Mouse (Mus musculus) thymus, adult 2 months (tissue): ENCODE data around the gene Plaa.

Source experiments
- CTCF ChIP-seq: fragments of 200-500 bp; IDR thresholded peaks from 2 replicates; pipeline ENCODE4 v1.5.1; 2012; ENCODE audit warnings: mild to moderate bottlenecking, control low read depth, low read length, moderate library complexity, borderline replicate concordance; ENCODE audit not compliant: control insufficient read depth, poor library complexity, insufficient read depth; ENCODE audit errors: extremely low read depth
- POLR2A ChIP-seq: fragments of 200-500 bp; IDR thresholded peaks from 2 replicates; pipeline ENCODE4 v1.6.1; 2012; ENCODE audit warnings: mild to moderate bottlenecking, low read length, control low read depth, moderate library complexity; ENCODE audit not compliant: control insufficient read depth, poor library complexity, insufficient read depth; ENCODE audit errors: extremely low read depth

DNA sequence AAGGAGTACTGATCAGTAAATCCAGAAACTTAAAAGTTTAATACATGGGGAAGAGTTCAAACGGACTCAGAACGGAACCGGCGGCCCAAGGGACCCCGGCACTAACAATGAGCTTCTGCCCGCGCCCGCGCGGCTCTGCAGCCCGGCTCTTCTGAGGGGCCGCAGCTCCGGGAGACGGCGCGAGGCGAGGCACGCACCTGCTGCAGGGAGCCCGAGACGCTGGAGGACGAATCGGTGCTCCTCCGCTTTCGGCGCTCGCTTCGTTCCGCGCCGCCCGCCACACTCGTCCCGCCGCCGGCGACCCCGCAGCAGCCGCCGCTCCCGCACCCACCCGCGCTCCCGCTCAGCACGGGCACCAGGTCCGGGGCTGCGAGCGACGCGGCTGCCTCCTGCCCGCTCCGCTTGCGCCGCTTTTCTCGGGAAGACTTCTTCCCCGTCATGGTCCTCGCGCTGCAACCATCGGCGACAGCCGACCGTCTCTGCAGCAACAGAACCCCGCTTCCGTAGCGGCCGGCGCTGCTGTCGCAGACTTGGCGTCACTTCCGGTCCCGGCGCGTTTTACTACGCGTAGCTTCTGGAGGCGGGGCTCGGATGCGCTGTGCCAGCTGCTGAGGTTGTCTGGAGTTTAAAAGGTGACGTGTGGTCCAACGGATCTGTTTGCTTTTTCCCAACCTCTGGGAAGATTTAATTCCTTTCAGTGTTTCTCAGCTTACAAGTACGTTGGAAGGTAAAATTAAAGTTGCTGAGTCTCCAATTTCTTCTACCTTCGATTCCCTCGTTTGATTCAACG is 46.6 kb downstream of the Plaa start, which contains the start of the genes Gm10306 and Caap1:
- TF ChIP-seq POLR2A (peak; percentile 88), CTCF (peak; percentile 29; the same call in 1 of the 2 replicates)
